Mouse (Mus musculus): Measurements from ENCODE around the gene Shc4.

Shc4 gene

DNA sequence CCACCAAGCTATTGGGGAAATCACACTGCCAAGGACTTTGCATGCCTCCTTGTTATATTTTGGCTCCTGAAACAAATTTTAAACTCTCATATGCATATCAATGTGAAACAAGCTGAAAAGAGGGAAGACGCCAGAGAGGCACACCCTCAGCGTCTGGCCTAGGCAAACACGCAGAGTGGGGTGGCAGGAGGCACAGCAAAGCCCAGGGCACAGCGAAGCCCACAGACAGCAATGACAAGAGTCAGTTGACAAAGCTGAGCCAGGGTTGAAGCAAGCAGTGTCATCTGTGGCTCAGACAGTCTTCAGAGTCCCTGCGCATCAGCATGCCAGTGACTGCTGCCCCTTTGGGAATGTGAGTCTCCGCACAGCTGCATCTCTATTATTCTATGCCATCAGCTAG is 79.0 kb downstream of the Shc4 start:
- no peak for DNase-seq (ENCODE audit: low read depth, low spot score)

DNA sequence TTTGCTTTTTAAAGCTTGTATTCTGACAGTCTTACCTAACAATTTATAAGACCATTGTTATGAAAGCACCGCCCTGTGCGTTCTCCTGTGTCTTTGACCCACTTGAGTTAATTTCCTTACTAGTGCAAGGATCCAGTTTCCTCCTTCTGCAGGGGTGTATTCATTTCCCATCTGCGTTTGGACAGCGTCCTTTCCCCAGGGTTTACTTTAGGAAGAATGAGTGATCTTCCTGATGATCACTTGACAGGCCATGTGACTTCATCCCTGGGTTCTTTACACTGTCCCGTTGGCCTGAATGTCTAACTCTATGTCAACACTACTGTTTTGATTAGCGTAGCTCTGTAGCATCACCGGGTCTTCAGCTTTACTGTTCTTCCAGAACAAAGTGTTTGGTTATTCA is 86.6 kb downstream of the Shc4 start:
- no peak for DNase-seq (ENCODE audit: low read depth, low spot score)

DNA sequence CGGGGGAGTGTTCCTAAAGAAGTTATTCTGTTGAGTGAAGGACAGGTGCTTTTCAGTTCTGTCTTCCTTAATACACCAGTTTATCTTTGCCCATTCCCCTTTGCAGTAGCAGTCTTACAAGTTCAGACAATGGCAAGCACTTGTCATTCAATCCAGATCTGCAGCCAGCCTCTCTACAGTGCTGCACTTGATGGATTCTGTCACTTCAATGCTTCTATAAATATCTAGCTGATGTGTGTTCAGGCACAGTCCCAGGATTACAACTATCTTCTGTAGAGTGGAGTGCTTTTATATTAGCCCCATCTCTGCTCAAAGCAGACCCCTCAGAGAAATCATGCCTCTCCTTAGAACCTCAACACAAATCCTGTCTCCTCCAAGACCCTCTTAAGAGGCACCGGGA is 93.9 kb downstream of the Shc4 start:
- no peak for DNase-seq (ENCODE audit: low read depth, low spot score)

DNA sequence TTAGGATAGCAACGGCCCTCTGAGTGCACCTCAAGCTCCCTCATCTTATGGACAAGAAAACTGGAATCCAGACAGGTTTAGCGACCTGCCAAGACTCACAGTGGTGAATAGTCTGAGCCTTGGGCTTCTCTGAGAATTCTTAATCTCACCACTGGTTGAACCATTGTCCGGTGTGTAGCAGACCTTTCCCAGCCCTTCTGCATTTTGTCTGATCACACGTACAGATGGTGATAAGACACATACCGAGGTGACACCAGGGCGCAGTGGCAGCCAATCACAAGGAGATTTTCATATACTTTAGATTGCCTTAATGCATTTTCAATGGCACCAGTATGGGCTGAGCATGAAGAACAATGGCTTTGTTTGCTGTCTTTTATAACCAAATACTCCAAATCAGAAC is 95.5 kb downstream of the Shc4 start:
- DNase-seq (ENCODE audit: low read depth, low spot score) = no peak

GRCm38 (mm10) chr2:125626536-125626935 is 97.4 kb downstream of the Shc4 start:
- no peak for DNase-seq (ENCODE audit: low read depth, low spot score)

DNA sequence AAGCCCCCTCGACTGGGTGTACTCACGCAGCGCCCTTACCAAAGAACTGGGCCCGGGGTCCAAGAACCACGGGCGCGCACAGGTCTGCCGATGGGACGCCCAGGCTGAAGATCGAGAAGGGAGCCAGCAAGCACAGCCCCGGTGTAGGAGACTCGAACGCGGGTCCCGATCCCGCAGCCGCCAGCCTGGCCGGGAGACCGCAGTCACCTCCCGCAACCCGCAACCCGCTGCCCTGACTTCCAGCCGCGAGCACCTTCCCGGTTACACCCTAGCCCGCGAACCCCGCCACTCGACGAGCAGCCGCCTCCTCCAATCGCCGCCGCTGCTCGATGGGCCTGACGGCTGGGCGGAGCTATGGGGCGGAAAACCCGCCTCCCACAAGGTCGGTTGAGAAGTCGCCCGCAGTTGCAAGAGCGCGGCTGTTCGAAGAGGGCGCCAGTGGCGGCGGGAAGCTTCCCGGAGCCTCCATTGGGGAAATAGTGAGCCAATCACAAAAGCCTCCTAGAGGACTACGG is 99.1 kb downstream of the Shc4 start, which contains the start of gene Cep152:
Gene Cep152, minus strand, starts transcription at position 277 of the 515 bp plus-strand sequence.
- peak; percentile 97 for DNase-seq (ENCODE audit: low read depth, low spot score)

DNA sequence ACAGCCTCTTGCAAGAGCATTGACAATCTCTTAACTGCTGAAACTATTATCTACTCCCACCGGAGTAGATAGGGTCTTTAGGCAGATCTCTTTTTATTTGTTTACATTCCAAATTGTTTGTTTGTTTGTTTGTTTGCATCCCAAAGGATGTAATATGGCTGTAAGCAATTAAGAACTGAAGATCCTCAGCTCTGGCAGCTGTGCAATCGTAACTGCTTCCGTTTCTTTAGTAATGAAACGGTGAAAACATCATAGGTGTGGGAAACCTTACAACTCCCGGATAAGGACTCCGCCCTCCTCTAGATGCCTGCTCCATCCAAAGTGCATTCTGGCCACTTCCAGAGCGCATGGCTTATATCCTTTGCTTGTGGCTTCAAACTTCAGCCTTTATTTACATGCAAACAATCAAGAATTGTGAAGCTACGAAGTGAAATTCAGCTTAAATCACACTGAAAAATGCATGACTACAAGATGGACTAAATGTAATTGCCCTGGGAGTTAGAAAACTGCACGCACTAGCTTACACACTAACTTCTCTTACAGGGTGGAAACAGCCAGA is 99.7 kb downstream of the Shc4 start:
- peak; percentile 47 for DNase-seq (ENCODE audit: low read depth, low spot score)

DNA sequence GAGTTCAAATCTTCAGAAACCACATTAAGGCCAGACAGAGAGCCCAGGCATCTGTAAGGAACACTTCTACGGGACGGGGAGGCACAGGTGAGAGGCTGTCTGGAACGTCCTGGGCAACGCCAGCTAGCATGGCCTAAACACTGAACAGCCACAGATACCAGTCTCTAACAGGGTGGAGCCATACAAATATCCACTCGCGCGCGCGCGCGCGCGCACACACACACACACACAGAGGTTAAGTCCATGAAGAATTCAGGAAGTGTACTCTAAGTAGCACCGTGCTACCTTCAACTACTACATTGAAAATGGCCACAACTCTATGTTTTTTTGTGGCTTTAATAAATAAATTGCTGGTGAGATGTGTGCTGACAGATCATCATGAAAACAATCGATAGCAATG is 100.7 kb downstream of the Shc4 start:
- DNase-seq (ENCODE audit: low read depth, low spot score) = peak; percentile 26

- DNase-seq (ENCODE audit: low read depth, low spot score) = no peak
These were observed 103.6 kb downstream of the Shc4 start for GRCm38 (mm10) chr2:125620213-125620907.

GRCm38 (mm10) chr2:125615858-125616424 is 108.0 kb downstream of the Shc4 start:
- no peak for DNase-seq (ENCODE audit: low read depth, low spot score)

DNA sequence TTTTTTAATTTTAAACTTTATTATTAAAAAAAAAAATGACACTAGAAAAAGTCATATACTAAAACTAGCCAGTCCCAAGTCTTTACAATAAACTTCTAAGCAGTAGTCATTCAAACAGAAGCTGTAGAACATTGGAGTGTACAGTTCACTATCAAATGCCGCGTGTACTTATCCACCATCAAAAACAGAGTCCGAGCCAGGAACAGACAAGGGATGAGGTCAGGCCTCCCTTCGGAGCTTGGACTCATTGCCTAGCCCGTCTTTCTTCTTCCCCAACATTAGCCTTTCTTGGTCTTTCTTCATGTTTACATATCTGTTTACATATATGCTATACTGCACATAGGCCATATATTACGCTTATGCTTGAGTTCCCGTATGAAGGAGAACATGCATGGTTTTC is 108.5 kb downstream of the Shc4 start:
- DNase-seq (ENCODE audit: low read depth, low spot score) = no peak

- no peak for DNase-seq (ENCODE audit: low read depth, low spot score)
These were observed 117.6 kb downstream of the Shc4 start for GRCm38 (mm10) chr2:125606220-125606845.

- DNase-seq (ENCODE audit: low read depth, low spot score) = peak; percentile 37
These were observed 119.3 kb downstream of the Shc4 start for GRCm38 (mm10) chr2:125604646-125605045.

DNA sequence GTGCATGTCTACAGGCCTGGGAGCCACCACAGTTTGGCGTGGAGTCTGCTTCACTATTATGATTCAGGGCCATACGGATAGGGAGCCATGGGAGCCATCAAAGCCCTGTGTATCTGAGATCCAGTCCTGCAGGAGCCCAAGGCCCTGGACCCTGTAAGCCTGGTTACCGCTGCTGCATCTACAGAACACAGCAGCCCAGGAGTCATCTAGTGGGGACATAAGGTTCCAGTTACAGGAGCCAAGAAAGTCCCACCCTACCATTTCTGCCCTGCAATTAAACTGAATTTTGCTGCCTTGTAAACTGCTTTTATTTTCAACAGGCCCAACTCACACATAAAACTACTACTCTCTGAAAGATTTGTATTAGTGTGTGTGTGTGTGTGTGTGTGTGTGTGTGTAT is 121.0 kb downstream of the Shc4 start:
- DNase-seq (ENCODE audit: low read depth, low spot score) = no peak

DNA sequence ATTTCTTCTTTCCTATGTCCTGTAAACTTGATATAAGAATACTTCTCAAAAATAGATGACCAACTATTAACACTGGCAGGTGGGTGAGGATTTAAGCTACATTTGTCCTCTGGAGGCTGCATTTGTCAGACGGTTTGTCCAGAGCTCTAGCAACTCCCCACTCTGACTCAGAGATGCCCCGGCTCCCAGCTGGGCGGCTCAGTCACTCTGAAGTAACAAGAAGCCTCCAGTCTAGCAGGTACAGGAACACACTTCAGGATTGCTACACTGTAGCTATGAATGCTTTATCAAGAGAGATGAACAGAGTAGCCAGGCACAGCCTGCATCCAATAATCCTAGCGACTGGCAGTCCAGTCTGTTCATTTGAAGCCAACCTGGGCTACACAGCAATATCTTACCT is 125.0 kb downstream of the Shc4 start:
- DNase-seq (ENCODE audit: low read depth, low spot score) = no peak

DNA sequence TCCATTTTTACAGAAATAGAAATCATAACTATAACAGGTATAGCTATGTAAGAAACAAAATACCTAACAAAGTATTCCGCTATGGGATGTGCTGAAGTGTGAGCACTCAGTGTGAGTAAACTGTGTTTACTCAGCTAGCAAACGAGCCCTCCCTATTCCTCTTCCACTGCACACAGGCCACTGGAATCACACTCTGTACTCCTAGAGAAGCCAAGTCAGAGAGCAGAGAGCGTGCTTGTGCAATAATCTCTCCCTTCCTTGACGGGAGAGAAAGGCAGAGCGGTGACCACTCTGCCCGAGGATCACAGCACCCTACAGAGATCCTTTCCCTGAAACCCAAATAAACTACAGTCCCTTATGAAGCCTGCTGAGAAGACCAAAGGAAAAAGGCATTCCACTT is 125.7 kb downstream of the Shc4 start:
- no peak for DNase-seq (ENCODE audit: low read depth, low spot score)

DNA sequence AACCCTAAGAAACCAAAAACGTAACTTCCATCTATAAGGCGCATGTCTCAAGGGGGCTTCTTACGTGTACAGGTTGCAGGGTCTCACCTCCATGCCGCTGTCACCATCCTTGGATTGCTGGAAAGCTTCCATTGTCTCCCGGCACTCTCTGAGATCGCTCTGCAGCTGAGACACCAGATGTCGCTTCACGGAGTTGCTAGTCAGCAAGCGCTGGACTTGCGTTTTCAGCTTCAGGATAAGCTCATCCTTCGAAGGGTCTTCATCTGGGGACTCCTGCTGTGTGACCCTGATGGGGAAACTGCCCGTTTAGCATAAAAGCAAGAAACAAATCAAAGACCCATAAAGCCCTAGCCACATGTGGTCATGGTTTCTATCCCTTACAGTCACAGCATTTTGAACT is 129.2 kb downstream of the Shc4 start:
- DNase-seq (ENCODE audit: low read depth, low spot score) = no peak

- no peak for DNase-seq (ENCODE audit: low read depth, low spot score)
These were observed 129.9 kb downstream of the Shc4 start for GRCm38 (mm10) chr2:125594072-125594471.

DNA sequence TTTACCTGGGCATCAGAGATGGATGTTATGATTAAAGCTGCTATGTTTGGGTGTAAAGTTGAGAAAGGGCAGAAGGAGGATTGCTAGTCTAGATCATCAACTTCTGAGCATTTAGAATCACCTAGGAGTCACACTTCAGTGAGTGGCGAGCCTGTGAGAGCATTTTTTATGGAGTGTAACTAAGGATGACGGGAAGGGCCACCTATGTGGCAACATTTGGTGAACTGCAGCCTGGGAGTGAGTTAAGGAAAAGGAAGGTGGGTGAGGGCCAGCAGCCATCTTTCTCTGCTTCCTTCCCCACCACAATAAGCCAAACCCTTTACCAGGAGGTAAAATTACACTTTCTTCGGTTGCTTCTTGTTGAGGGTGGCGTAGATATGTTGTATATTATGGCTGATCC is 132.1 kb downstream of the Shc4 start:
- no peak for DNase-seq (ENCODE audit: low read depth, low spot score)

- DNase-seq (ENCODE audit: low read depth, low spot score) = no peak
These were observed 134.7 kb downstream of the Shc4 start for GRCm38 (mm10) chr2:125589287-125589686.

DNA sequence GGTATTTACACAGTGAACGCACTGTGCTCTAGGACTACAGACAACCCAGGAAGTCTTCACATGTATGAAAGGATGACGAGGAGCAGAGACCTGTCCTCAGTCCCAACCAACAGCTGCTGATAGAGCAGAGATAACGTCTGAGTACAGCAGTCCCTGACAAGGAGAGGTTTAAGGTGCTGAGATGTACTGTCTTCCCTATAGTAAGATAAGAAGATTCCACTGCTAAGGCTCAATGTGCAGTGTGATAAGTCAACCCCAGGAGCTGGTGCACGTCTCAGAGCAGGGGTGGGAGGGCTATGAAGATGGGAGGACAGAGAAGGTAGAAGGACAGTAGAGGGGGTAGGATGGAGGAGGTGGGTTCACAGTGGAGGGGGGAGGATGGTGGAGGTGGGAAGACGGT is 142.9 kb downstream of the Shc4 start:
- DNase-seq (ENCODE audit: low read depth, low spot score) = no peak

- DNase-seq (ENCODE audit: low read depth, low spot score) = no peak
These were observed 146.3 kb downstream of the Shc4 start for GRCm38 (mm10) chr2:125577670-125578069.

Data from A20 (cell line).